Mouse (Mus musculus) fat pad, adult 2 months (tissue): Measurements from ENCODE around the gene Klrb1a.

Source experiments
- DNase-seq: peaks from one replicate; pipeline ENCODE4 v3.0.0-alpha.2; 2011; ENCODE audit warnings: low read depth, low spot score; ENCODE audit errors: extremely low read depth

Gene Klrb1a

DNA sequence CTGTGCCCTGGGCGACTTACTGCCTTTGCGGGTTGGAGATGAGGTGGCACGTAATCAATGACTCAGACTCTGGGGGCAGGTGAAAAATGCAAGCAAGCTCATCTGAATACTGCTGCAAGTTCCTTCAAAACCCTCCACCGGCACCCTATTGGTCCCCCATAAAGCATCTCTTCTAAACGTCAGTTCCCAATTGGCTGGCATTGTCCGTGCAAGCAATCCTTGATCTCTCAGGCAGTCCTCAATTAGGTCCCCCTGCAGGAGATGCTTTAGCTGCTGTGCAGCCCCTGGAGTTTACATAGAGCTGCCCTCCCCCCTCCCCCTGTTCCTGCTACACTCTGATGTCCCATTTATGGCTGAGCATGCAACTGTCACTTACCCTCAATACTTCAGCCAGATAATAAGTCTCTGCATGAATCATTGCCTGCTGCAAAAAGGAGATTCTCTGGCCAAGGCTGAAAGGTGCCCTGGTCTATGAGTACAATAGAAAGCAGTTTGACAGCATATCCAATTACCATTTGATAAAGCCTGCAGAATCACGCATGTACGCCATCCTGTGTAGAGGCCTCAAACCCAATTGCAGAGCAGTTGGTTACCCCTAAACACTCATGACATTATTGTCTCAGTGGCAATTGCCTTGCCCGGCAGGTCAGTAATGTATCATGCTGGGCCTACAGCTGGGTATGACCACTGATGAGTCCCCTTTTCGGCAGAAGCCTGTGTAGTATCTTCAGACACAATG, 20.7 kb downstream of the Klrb1a start:
- no peak for DNase-seq

DNA sequence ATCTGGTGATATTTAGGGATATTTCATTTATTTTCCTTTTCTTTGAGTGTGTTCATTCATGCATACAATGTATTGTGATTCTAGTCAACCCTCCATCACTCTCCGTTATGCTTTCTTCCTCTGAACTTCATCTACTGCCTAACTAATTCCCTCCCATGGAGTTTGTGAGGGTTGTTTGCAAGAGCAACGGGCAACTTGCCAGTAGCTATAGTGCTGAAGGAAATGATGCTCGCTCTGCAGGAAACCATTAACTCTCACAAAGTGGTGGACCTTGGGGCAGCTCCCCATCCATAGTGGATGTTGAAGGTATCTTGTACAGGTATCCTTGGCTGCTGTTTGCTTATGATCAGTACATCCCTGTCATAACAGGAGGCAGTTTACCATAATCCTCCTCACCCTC, 21.3 kb downstream of the Klrb1a start:
- no peak for DNase-seq

DNA sequence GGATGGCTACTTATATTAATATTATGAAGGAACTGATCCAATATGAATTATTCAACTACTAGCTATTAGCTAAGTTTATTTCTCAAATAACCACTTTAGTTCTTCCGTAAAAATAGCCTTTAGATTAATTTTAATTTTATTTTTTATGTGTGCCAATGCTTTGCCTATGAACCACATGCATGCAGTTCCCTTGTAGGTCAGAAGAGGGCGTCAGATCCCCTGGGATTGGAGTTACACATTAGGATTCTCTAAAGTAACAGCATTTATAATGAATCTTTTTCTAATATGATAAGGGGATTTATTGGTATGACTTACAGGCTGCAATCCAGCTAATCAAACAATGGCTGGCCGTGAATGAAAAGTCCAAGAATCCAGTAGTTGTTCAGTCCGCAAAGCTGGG, 23.8 kb downstream of the Klrb1a start:
- DNase-seq, result no peak

DNA sequence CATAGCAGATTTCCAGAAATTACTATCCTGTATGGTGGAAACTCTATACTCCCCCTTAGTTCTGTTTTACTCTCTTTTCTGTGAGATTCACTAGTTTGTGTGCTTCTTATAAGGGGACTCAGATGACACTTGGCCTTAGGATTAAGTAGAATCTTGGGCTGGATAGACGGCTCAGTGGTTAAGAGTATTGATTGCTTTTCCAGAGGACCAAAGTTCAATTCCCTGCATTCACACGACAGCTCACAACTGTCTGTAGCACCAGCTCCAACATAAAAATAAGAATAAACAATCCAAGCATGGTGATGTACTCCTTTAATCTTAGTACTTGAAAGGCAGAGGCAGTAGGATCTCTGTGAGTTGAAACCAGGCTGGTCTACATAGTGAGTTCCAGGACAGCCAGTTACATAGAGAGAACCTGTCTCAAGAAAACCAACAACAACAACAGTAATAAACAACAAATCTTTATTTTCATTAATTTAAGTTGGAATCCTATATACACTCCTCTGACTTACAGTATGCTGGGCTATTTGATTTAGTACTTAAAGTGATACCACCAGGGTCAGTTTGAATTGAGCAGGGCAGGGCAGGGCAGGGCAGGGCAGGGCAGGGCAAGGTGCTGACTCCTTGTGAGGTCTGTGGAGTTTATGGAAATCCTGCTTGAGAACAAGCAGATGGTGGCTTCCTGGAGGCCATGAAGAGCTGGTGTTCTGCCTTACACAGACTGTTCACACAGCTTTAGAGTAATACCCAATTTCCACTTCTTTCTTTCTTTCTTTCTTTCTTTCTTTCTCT, 24.9 kb downstream of the Klrb1a start:
- no peak for DNase-seq

DNA sequence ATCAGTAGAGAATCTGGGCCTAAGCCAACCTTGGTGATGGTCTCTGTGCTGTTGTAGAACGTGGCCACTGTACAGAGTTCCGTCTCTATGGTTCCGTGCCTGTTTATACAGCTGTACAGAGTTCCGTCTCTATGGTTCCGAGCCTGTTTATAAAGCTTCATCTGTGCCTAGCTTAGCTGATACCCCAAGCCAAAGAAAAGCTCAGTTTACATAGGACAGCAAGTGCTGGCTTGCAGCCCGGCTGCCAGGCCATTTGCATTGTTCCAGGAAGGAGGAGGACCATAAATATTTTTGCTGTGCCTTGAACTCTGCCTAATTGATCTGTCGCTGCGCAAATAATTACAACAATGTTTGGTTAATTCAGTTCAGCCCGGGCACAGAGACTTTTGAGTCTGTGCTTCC, 26.2 kb downstream of the Klrb1a start:
- DNase-seq, result peak; percentile 54

DNA sequence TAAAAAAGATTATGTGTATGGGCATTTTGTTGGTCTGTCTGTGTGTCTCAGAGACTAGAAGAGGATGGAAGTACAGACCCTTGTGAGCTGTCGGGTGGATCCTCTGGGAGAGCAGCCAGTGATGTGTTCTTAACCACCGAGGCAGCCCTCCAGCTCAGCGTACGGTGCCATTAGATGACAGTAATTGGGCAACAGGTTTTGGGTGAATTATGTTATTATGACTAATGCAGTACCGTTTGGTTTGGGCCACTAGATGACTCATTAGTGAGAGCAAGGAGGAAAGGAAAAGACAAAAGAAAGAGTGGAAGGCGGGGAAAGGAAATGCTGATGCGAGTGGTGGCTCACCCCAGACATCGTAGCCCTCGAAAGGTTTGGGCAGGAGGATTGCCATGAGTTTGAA, 28.7 kb downstream of the Klrb1a start:
- DNase-seq, result no peak

DNA sequence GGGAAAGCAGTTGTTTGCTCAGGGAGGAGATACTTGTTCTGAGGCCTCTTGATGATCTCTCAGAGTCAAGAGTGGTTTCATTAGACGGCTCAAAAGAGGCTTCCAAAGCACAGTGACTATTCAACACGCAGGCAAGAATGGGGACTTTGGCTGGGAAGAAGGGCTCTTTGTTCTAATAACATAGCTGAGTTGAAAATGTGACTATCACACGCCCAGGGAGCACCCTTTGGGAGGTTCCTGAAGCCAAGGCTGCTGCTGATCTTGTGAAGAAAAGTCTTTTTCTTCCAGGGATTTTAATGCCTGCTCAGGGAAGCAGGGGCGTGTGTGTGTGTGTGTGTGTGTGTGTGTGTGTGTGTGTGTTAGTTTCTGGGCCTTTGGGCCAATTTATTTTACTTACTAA, 33.9 kb downstream of the Klrb1a start:
- DNase-seq, result no peak

DNA sequence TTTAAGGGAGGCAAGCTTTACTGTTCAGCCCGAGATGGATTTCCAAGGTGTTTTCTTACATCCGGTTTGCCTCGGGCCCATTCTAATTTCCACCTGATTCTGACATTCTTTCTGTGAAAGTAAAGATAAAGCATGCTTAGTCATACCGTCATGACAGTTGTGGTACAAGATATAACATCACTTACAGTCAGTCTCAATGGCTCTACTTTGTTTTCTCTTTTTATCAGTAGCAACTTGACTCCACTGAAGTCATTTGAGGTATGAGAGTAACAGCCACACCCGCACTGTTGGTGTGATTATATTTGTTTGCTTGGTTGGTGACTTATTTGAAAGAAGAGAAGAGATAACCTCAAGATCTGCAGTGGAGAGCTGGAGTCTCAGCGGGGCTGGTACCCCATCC, 35.7 kb downstream of the Klrb1a start:
- DNase-seq, result no peak

DNA sequence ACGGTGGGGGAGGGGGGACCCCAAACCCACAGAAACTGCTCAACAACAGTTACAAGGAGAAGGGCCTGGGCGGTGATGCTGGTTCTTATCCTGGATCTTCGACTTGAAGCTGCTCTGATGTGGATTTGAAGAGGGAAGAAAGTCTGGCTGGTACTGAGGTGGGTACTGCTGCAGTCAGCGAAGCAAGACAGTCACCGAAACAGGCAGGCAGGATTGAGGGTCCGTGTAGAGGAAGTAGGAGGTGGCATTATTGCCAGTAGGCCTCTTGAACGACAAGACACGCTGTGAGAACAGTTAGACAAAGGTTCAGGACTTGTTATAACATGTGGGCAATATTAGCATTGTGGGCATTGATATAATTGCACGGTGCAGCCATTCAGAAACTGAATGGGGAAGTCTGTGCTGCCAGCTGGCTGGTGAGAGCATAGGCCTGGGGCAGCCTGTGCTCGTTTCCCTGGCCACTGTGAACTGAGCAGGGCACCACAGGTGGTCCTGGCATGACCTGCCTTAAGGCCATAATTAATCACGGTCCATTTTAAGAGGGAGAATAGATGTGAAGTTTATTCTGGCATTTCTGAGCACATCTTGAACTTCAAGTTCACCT, 37.6 kb downstream of the Klrb1a start:
- DNase-seq, result peak; percentile 56

DNA sequence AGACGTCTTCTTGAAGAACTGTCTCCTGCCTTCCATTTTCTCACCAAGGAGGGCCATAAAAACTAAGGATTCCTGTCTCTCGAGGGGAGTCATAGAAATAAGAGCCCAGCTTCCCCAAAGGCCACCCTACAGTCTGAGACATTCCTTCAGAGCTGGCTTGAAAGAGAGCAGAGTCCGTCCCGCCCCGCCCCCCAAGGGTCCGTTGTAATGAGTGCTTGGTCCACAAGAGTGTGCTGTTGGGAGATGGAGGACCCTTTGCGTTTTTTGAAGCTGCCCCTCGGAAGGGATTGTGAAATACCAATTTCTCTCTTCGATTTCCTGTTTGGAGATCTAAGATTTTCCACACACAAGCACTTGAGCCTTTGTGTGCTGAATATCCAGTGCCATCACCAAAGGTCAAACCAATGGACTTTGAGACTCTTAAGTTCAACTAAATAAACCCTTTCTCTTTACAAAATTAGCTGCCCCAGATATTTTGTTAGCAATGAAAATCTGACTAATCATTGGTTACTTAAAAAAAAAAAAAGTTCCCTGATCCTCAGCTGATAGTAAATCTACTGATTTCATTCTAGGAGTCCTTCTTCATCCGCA, 39.2 kb downstream of the Klrb1a start:
- DNase-seq, result no peak

DNA sequence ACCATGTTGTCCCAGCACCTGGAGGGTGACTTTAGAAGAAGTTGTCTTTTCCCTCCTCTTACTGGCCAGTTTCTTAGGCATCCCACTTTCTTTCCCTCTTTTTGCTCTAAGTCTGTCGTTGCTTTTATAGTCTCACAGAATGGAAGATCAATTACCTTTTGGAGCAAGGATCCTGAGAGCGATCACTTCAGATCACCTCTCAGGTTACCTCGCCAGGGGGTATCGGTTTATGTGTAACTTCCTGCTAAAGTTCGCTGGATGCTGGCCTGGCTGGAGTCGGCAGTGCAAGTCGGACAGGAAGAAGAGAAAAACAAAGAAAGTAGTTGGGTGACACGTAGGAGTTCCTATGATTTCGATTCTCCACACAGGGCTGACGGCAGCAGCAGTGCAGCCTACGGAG, 41.8 kb downstream of the Klrb1a start, which contains the start of gene A2ml1:
Gene A2ml1 (minus strand): TSS at position 101 of the 400 bp plus-strand sequence.
- no peak for DNase-seq

DNA sequence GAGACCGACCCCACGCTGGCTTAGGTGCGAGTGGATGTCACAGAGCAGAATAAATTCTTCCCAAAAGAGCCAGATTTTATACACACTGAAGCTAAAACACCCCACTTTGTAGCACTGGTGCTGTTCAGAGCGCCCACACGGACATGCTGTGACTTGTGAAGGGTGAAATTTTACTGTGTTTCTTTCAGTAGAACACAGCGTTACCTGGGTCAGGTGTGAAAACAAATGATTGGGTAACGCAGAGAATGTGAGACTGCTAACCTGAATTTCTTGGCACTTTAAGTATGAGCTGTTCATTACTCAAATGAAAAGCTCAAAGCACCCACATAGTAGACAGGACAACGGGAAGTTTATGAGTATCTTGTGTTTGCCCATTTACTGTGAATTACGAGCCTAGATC, 46.0 kb downstream of the Klrb1a start:
- peak; percentile 92 for DNase-seq

DNA sequence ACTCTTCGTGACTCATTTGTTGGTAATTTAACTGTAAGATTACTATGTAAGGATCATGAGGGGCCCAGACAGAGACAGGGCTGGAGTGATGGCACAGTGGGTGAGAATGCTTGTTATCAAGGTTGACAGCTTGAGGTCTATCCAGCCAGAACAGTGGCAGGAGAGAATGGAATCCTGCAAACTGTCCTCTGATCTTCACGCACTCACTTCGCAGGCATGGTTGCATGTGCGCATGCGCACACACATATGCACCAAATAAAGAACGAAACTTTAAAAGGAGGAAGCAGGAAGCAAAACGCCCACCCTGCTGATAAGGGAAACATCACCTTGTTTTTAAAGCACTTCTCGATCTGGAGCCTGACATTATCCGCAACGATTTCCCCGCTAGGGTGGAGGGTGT, 56.7 kb downstream of the Klrb1a start:
- no peak for DNase-seq
